Mouse (Mus musculus): ENCODE measurements around the gene Taf6. TPM values are rescaled to one million over a fixed set of nuclear protein-coding genes. Genes with fewer than 3 reads are reported as not detected.

Gene Taf6
- polyA plus RNA-seq, 1 experiment from 2014 or later: 88.8 TPM

GRCm38 (mm10) chr5:138160842-138161665 is 26.2 kb downstream of the Taf6 start, which contains the start of gene Cops6:
TSS of gene Cops6 (plus strand) at chr5:138161071.
- peak; percentile 97 for ATAC-seq (ENCODE audit: low read depth)
- peak within 1 kb of the TSS; percentile 91 for H3K4me3 ChIP-seq (ENCODE audit: low read length)
- H3K36me3 ChIP-seq (ENCODE audit: control insufficient read depth, insufficient read depth, low read length): peaks cover 31% of the 10 kb centered on the region
- peaks cover 8% of the 10 kb centered on the region; the same call in 1 of the 2 replicates for H3K4me1 ChIP-seq (replicated peaks; ENCODE audit: control insufficient read depth, insufficient read depth, low read length)
- H3K4me2 ChIP-seq (ENCODE audit: low read depth, low read length): peak within 1 kb of the TSS; percentile 79
- no peaks in the 10 kb centered on the region for H3K9me3 ChIP-seq (ENCODE audit: control insufficient read depth, low read length)
- H3K27me3 ChIP-seq (ENCODE audit: control insufficient read depth, insufficient read depth, low read depth, low read length): no peaks in the 10 kb centered on the region
- peak within 1 kb of the TSS; percentile 86 for H3K9ac ChIP-seq (ENCODE audit: low read length)
- WGBS: under 1% methylated on average over 42 of the region's 42 CpGs
- H3K27ac ChIP-seq (ENCODE audit: low read length): peak within 1 kb of the TSS; percentile 72

DNA sequence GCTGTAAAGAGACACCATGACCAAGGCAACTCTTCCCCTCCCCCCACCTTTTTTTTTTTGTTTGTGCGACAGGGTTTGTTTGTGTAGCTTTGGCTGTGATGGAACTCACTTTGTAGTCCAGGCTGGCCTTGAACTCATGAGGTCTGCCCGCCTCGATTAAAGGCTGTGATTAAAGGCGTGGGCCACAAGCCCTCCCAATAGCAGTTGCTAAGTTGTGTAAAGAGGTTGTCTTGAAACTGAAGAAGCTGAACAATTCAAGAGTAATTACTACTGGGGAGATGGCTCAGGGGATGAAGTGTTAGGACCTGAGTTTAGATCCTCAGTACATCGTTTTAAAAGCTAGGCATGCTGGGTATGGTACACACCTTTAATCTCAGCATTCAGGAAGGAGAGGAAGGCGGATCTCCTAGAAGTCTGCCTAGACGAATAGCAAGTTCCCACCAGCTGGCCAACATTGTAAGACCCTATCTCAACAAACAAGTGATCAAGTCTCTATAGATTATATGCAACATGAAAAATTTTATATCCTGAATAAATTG is 27.0 kb downstream of the Taf6 start:
- no peaks in the 10 kb centered on the region for H3K27me3 ChIP-seq (ENCODE audit: control insufficient read depth, insufficient read depth, low read depth, low read length)
- peak overlapping the region; percentile 86 for H3K9ac ChIP-seq (ENCODE audit: low read length)
- H3K4me1 ChIP-seq (replicated peaks; ENCODE audit: control insufficient read depth, insufficient read depth, low read length): peaks cover 8% of the 10 kb centered on the region; the same call in 1 of the 2 replicates
- peak overlapping the region; percentile 64 for H3K4me2 ChIP-seq (ENCODE audit: low read depth, low read length)
- 66% methylated on average over 7 of the region's 7 CpGs for WGBS
- H3K9me3 ChIP-seq (ENCODE audit: control insufficient read depth, low read length): no peaks in the 10 kb centered on the region
- H3K4me3 ChIP-seq (ENCODE audit: low read length): peak overlapping the region; percentile 91
- peaks cover 24% of the 10 kb centered on the region for H3K36me3 ChIP-seq (ENCODE audit: control insufficient read depth, insufficient read depth, low read length)
- no peak for ATAC-seq (ENCODE audit: low read depth)
- H3K27ac ChIP-seq (ENCODE audit: low read length): peak overlapping the region; percentile 12

DNA sequence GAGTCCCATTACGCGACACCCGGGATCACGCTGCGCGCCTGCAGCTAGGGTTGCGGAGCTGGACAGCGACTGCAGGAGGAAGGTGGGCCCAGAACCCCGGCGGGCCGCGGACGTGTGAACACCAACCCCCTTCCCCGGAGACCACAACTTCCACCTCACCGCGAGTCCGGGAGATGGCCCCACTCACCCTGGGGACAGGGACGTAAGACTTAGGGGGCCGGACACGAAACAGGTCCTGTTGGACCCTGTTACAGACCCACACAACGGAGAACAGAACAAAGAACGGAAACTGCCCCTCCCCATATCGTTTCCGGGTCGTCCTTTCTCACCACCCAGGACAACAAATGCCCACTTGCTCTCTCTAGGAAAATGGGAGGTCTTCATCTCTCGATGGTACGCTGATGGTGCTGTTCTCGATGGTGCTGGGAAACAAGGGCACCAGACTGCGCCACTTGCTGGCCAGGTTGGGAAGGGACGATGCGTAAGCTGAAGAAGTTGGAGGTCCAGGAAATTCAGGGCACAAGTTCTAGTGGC is 31.7 kb downstream of the Taf6 start, which contains the start of gene Zfp113:
Zfp113 (minus strand) TSS at position 302 of the 534 bp plus-strand sequence.
- peak within 1 kb of the TSS; percentile 74 for H3K4me2 ChIP-seq (ENCODE audit: low read depth, low read length)
- no peaks in the 10 kb centered on the region for H3K27me3 ChIP-seq (ENCODE audit: control insufficient read depth, insufficient read depth, low read depth, low read length)
- ATAC-seq (ENCODE audit: low read depth): peak; percentile 97
- H3K27ac ChIP-seq (ENCODE audit: low read length): peak within 1 kb of the TSS; percentile 93
- H3K4me1 ChIP-seq (replicated peaks; ENCODE audit: control insufficient read depth, insufficient read depth, low read length): peaks cover 10% of the 10 kb centered on the region
- peaks cover 6% of the 10 kb centered on the region for H3K36me3 ChIP-seq (ENCODE audit: control insufficient read depth, insufficient read depth, low read length)
- peak within 1 kb of the TSS; percentile 97 for H3K9ac ChIP-seq (ENCODE audit: low read length)
- H3K9me3 ChIP-seq (ENCODE audit: control insufficient read depth, low read length): no peaks in the 10 kb centered on the region
- peak within 1 kb of the TSS; percentile 91 for H3K4me3 ChIP-seq (ENCODE audit: low read length)
- under 1% methylated on average over 31 of the region's 31 CpGs for WGBS

DNA sequence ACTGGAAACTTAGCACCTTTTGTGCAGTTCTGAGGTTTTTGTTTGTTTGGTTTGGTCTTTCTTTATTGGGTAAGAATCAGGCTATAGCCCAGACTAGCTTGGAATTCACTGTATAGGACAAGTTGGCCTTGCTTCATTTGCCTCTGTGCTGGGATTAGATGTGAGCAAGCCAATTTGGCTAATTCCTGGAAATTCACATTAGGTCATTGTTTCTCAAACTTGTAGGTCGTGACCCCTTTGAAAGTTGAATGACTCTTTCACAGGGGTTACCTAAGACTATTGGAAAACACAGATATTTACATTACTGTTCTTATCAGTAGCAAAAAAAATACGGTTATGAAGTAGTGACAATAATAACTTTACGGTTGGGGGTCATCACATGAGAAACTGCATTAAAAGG is 32.9 kb downstream of the Taf6 start:
- H3K9ac ChIP-seq (ENCODE audit: low read length): peak overlapping the region; percentile 97
- peak overlapping the region; percentile 74 for H3K4me2 ChIP-seq (ENCODE audit: low read depth, low read length)
- peaks cover 9% of the 10 kb centered on the region for H3K36me3 ChIP-seq (ENCODE audit: control insufficient read depth, insufficient read depth, low read length)
- H3K27me3 ChIP-seq (ENCODE audit: control insufficient read depth, insufficient read depth, low read depth, low read length): no peaks in the 10 kb centered on the region
- H3K9me3 ChIP-seq (ENCODE audit: control insufficient read depth, low read length): no peaks in the 10 kb centered on the region
- peak overlapping the region; percentile 91 for H3K4me3 ChIP-seq (ENCODE audit: low read length)
- no peak overlapping the region for H3K27ac ChIP-seq (ENCODE audit: low read length)
- peaks cover 7% of the 10 kb centered on the region for H3K4me1 ChIP-seq (replicated peaks; ENCODE audit: control insufficient read depth, insufficient read depth, low read length)
- 54% methylated on average over 3 of the region's 3 CpGs for WGBS
- ATAC-seq (ENCODE audit: low read depth): no peak

GRCm38 (mm10) chr5:138138585-138138984 is 48.7 kb downstream of the Taf6 start:
- Histone ChIP-seq H3K4me3 (ENCODE audit: low read length) (no peak overlapping the region), H3K36me3 (ENCODE audit: control insufficient read depth, insufficient read depth, low read length) (peaks cover 15% of the 10 kb centered on the region), H3K4me2 (ENCODE audit: low read depth, low read length) (no peak overlapping the region), H3K9ac (ENCODE audit: low read length) (no peak overlapping the region), H3K4me1 (replicated peaks; ENCODE audit: control insufficient read depth, insufficient read depth, low read length) (no peaks in the 10 kb centered on the region), H3K27ac (ENCODE audit: low read length) (no peak overlapping the region), H3K9me3 (ENCODE audit: control insufficient read depth, low read length) (no peaks in the 10 kb centered on the region), H3K27me3 (ENCODE audit: control insufficient read depth, insufficient read depth, low read depth, low read length) (no peaks in the 10 kb centered on the region)
- WGBS: 73% methylated on average over 4 of the region's 4 CpGs
- ATAC-seq (ENCODE audit: low read depth): no peak

GRCm38 (mm10) chr5:138137935-138138549 is 49.2 kb downstream of the Taf6 start:
- Histone ChIP-seq H3K9me3 (ENCODE audit: control insufficient read depth, low read length) (no peaks in the 10 kb centered on the region), H3K4me2 (ENCODE audit: low read depth, low read length) (no peak overlapping the region)

DNA sequence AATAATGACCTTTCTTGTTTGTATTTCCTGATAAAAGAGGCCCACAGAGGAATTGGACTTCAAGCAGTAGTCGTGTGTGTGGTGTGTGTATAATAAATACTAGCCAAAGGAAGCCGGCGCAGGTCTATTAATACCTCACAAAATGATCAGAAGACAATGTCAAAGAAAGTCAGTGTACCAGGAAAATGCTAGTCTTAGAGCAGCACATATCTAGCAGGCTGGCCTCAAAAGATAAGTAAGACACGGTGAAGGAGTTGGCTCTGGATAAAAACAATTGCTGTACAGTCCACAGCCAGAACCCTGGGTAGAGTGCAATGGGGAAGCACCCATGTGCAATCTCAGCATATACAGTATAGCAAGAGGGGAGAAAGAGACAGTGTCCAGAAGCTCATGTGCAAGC is 50.0 kb downstream of the Taf6 start:
- WGBS: 37% methylated on average over 4 of the region's 4 CpGs
- H3K4me3 ChIP-seq (ENCODE audit: low read length): no peak overlapping the region
- H3K4me2 ChIP-seq (ENCODE audit: low read depth, low read length): no peak overlapping the region
- no peak for ATAC-seq (ENCODE audit: low read depth)
- no peaks in the 10 kb centered on the region for H3K27me3 ChIP-seq (ENCODE audit: control insufficient read depth, insufficient read depth, low read depth, low read length)
- H3K9ac ChIP-seq (ENCODE audit: low read length): no peak overlapping the region
- H3K36me3 ChIP-seq (ENCODE audit: control insufficient read depth, insufficient read depth, low read length): peaks cover 26% of the 10 kb centered on the region
- H3K9me3 ChIP-seq (ENCODE audit: control insufficient read depth, low read length): no peaks in the 10 kb centered on the region
- no peak overlapping the region for H3K27ac ChIP-seq (ENCODE audit: low read length)
- no peaks in the 10 kb centered on the region for H3K4me1 ChIP-seq (replicated peaks; ENCODE audit: control insufficient read depth, insufficient read depth, low read length)

More at GRCm38 (mm10) chr5:138137935-138138549, 49.2 kb downstream of the Taf6 start:
- no peak overlapping the region for H3K9ac ChIP-seq (ENCODE audit: low read length)
- H3K27me3 ChIP-seq (ENCODE audit: control insufficient read depth, insufficient read depth, low read depth, low read length): no peaks in the 10 kb centered on the region
- H3K27ac ChIP-seq (ENCODE audit: low read length): no peak overlapping the region
- no peak overlapping the region for H3K4me3 ChIP-seq (ENCODE audit: low read length)
- ATAC-seq (ENCODE audit: low read depth): no peak
- no peaks in the 10 kb centered on the region for H3K4me1 ChIP-seq (replicated peaks; ENCODE audit: control insufficient read depth, insufficient read depth, low read length)
- peaks cover 21% of the 10 kb centered on the region for H3K36me3 ChIP-seq (ENCODE audit: control insufficient read depth, insufficient read depth, low read length)
- 53% methylated on average over 8 of the region's 8 CpGs for WGBS

DNA sequence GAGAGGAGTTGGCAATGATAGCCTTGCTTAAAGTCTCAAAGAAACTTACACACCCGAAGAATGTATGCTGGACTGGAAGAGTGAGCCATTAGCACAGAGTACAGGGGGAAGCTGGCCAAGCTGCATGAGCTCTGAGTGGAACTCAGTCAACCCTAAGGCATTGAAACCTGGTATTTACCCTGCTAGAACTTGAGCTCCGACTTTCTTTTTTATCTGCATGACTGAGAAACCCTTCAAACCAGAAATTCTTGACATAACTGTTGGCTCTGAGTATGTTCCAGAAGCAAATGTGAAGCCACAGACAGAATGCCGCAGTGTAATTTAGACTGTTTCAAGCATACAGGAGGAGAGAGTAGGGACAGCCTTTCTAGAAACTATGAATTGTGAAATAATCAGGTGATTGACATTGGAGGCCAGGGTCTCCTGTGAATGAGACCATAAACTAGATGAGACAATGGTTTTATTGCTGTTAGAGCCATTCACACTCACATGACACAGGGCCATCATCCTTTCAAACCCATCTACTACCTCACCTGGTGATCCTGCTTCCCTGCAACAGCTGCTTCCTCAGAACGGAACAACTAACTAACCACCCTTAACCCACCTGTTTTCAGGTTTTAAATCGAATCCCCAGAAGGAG is 54.7 kb downstream of the Taf6 start:
- Histone ChIP-seq H3K4me1 (replicated peaks; ENCODE audit: control insufficient read depth, insufficient read depth, low read length) (no peaks in the 10 kb centered on the region), H3K36me3 (ENCODE audit: control insufficient read depth, insufficient read depth, low read length) (peaks cover 54% of the 10 kb centered on the region), H3K9ac (ENCODE audit: low read length) (no peak overlapping the region), H3K4me2 (ENCODE audit: low read depth, low read length) (no peak overlapping the region), H3K27ac (ENCODE audit: low read length) (no peak overlapping the region), H3K27me3 (ENCODE audit: control insufficient read depth, insufficient read depth, low read depth, low read length) (no peaks in the 10 kb centered on the region), H3K4me3 (ENCODE audit: low read length) (no peak overlapping the region), H3K9me3 (ENCODE audit: control insufficient read depth, low read length) (no peaks in the 10 kb centered on the region)
- no peak for ATAC-seq (ENCODE audit: low read depth)
- 84% methylated on average over 5 of the region's 5 CpGs for WGBS

Data from lung, embryonic 16.5 days (tissue).